Mouse (Mus musculus) liver, embryonic 14.5 days (tissue): ENCODE data around the gene Myocd. TPM values are rescaled to one million over a fixed set of nuclear protein-coding genes. Genes with fewer than 3 reads are reported as not detected.

Experiments
- ATAC-seq: fragments of 200-750 bp; cut with Nextera tagmentation; 2 replicates; pipeline ENCODE4 v1.8.0; 2017; ENCODE audit warnings: moderate number of reproducible peaks, mild to moderate bottlenecking, moderate library complexity; ENCODE audit not compliant: insufficient read depth
- DNase-seq, 3 experiments: peaks; one replicate each; pipeline ENCODE4 v3.0.0-alpha.2; 2012 to 2013; ENCODE audit warnings: low read depth in 3 of 3, low spot score in 3 of 3
- H3K27ac ChIP-seq: fragments of 300-500 bp; sonication (generic); 2 replicates; pipeline ENCODE4 v1.5.1; 2014; ENCODE audit warnings: moderate library complexity, mild to moderate bottlenecking, control low read depth, inconsistent platforms
- H3K27me3 ChIP-seq: fragments of 300-500 bp; sonication (generic); 2 replicates; pipeline ENCODE4 v1.6.1; 2014; ENCODE audit warnings: mild to moderate bottlenecking, low read length, moderate library complexity; ENCODE audit not compliant: control insufficient read depth, insufficient read depth
- H3K36me3 ChIP-seq: fragments of 300-500 bp; sonication (generic); replicated peaks from 2 replicates; pipeline ENCODE4 v1.6.1; 2014; ENCODE audit warnings: low read depth; ENCODE audit not compliant: control insufficient read depth, insufficient read depth
- H3K4me1 ChIP-seq, 2 experiments: fragments of 200-500 bp in 1 of 2; fragments of 300-500 bp in 1 of 2; sonication (generic) in 1 of 2; replicated peaks; 2 replicates each; pipeline ENCODE4 v1.6.1; 2012 to 2014; ENCODE audit warnings: antibody characterized with exemption in 1 of 2, inconsistent platforms in 1 of 2, low read length in 1 of 2; ENCODE audit not compliant: control insufficient read depth in 2 of 2, insufficient read depth in 2 of 2
- H3K4me2 ChIP-seq: fragments of 300-500 bp; sonication (generic); 2 replicates; pipeline ENCODE4 v1.6.1; 2014; ENCODE audit warnings: low read depth, mild to moderate bottlenecking, control low read depth, moderate library complexity
- H3K4me3 ChIP-seq, 2 experiments: fragments of 200-500 bp in 1 of 2; fragments of 300-500 bp in 1 of 2; sonication (generic) in 1 of 2; 2 replicates each; pipeline ENCODE4 v1.5.1; 2012 to 2014; ENCODE audit warnings: low read depth in 2 of 2, low read length in 2 of 2, mild to moderate bottlenecking in 2 of 2, control low read depth in 1 of 2, inconsistent platforms in 1 of 2, moderate library complexity in 1 of 2; ENCODE audit not compliant: insufficient read depth in 1 of 2
- H3K9ac ChIP-seq: fragments of 300-500 bp; sonication (generic); replicated peaks from 2 replicates; pipeline ENCODE4 v1.6.1; 2014; ENCODE audit warnings: mild to moderate bottlenecking, control low read depth, moderate library complexity
- H3K9me3 ChIP-seq: fragments of 300-500 bp; sonication (generic); 2 replicates; pipeline ENCODE4 v1.6.1; 2016; ENCODE audit warnings: low read length, mixed read lengths; ENCODE audit not compliant: control insufficient read depth
- CTCF ChIP-seq: IDR thresholded peaks from 2 replicates; pipeline ENCODE4 v1.5.1; 2016; ENCODE audit warnings: antibody characterized with exemption, low read depth, control low read depth
- EP300 ChIP-seq: IDR thresholded peaks from 2 replicates; pipeline ENCODE4 v1.6.1; 2016; ENCODE audit warnings: antibody characterized with exemption, low read depth
- WGBS: fragments of 180-500 bp; shearing (Covaris S2); extraction: QIAGEN DNeasy Blood & Tissue Kit; methylation state at CpG from one replicate; pipeline ENCODE4 v1.1.7; 2014; ENCODE audit not compliant: insufficient replicate concordance; 5-methylcytosine and 5-hydroxymethylcytosine counted together
- polyA plus RNA-seq, 2 experiments: library from polyadenylated mRNA; depleted of rRNA in 1 of 2; stranded (reverse) in 1 of 2; unstranded in 1 of 2; fragments of >200 nt; fragmentation: Nextera tagmentation in 1 of 2; extraction: Ambion mirVana in 1 of 2; gene quantifications; 2 replicates each; pipeline versions ENCODE4 v1.2.1 to v1.2.3; 2012 to 2014

Myocd gene
- polyA plus RNA-seq, 2 experiments: 0.04 to 0.11 TPM

- no peak for DNase-seq
- ATAC-seq: no peak
- no peak overlapping the region for H3K27ac ChIP-seq
- peak overlapping the region; percentile 43 to 57 for H3K4me3 ChIP-seq
- H3K4me2 ChIP-seq: peak overlapping the region; percentile 60
- H3K27me3 ChIP-seq: peaks cover 13% of the 10 kb centered on the region
- no peaks in the 10 kb centered on the region for H3K4me1 ChIP-seq
- H3K36me3 ChIP-seq: no peaks in the 10 kb centered on the region
- H3K9me3 ChIP-seq: no peaks in the 10 kb centered on the region
- TF ChIP-seq CTCF: no peak
- TF ChIP-seq EP300: no peak
- H3K9ac ChIP-seq: no peak overlapping the region; the same call in 1 of the 2 replicates
- WGBS: 1% methylated on average over 48 of the region's 49 CpGs
These were observed 107.7 kb downstream of the Myocd start for GRCm38 (mm10) chr11:65161881-65162766.

DNA sequence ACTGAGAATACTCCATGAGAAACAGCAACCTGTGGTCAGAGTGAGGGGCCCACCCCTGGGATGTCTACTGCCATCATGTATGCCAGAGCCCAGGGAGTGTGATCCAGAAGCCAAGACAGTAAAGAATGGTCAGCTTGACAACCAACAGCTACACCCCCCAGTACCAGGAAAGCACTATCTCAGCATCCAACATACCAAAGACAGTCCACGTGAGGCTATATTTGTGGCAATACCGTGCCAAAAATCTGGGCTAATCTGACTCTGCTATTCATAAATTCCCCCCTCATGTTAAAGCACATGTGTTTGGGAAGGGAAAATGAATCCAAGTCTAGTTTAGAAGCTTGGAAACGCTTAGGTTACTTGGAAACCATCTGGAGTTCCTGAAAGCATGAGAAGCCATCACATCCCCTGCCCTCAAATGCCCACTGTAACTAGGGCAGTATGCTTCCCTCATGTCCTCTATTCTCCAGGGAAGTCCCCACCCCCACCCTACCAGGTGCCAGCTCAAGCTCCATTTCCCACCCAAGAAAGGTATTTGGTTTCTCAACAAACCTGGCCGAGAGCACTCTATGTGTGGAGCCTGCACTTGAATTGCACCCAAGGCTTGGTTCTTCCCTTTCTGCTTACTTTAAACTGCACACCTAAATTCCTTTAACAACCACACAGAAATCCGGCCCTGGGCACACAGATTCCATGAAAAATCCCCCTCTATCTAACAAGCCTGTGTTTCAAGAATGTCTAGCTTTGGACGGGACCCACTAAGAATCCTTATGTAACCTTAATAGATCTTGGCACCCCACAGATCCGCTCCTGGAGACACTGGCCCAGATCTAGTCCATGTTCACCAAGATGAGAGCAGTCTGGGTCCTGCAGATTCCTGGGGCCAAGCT lies 108.6 kb downstream of the Myocd start:
- DNase-seq (no peak), ATAC-seq (no peak)
- Histone ChIP-seq H3K4me2 (no peak overlapping the region), H3K9ac (no peak overlapping the region), H3K36me3 (no peaks in the 10 kb centered on the region), H3K4me1 (no peaks in the 10 kb centered on the region), H3K27ac (no peak overlapping the region), H3K27me3 (peaks cover 13% of the 10 kb centered on the region), H3K9me3 (no peaks in the 10 kb centered on the region), H3K4me3 (no peak overlapping the region)
- no peak for TF ChIP-seq EP300
- 47% methylated on average over 7 of the region's 7 CpGs for WGBS

- Histone ChIP-seq H3K27me3 (peaks cover 13% of the 10 kb centered on the region), H3K4me1 (no peaks in the 10 kb centered on the region), H3K27ac (no peak within 1 kb of the TSS), H3K4me3 (no peak within 1 kb of the TSS), H3K36me3 (no peaks in the 10 kb centered on the region), H3K9me3 (no peaks in the 10 kb centered on the region), H3K9ac (no peak within 1 kb of the TSS), H3K4me2 (no peak within 1 kb of the TSS)
- 64% methylated on average over 5 of the region's 5 CpGs for WGBS
- no peak for TF ChIP-seq CTCF
- TF ChIP-seq EP300: no peak
- ATAC-seq (no peak), DNase-seq (no peak)
These were observed 110.0 kb downstream of the Myocd start, which contains the start of gene 1700086D15Rik for GRCm38 (mm10) chr11:65159791-65160190. Gene 1700086D15Rik (minus strand): TSS chr11:65159891.

GRCm38 (mm10) chr11:65158658-65158990 lies 111.2 kb downstream of the Myocd start:
- Histone ChIP-seq H3K36me3 (no peaks in the 10 kb centered on the region), H3K4me3 (no peak overlapping the region), H3K4me2 (no peak overlapping the region), H3K27me3 (peaks cover 13% of the 10 kb centered on the region), H3K9ac (no peak overlapping the region), H3K27ac (no peak overlapping the region), H3K4me1 (no peaks in the 10 kb centered on the region), H3K9me3 (no peaks in the 10 kb centered on the region)
- DNase-seq: no peak
- WGBS: 75% methylated on average over 5 of the region's 5 CpGs
- ATAC-seq: no peak
- TF ChIP-seq CTCF (no peak), EP300 (no peak)
